Mouse (Mus musculus) testis, adult 2 months (tissue): ENCODE data around the gene Rab3b.

Experiments
- CTCF ChIP-seq: fragments of 200-500 bp; IDR thresholded peaks from 2 replicates; pipeline ENCODE4 v1.5.1; 2012; ENCODE audit warnings: low read depth, mild to moderate bottlenecking, inconsistent platforms, low read length, moderate library complexity; ENCODE audit not compliant: control insufficient read depth, insufficient read depth, insufficient replicate concordance
- POLR2A ChIP-seq: fragments of 200-500 bp; IDR thresholded peaks from 2 replicates; pipeline ENCODE4 v1.6.1; 2012; ENCODE audit warnings: low read depth, mild to moderate bottlenecking, inconsistent platforms, low read length, moderate library complexity; ENCODE audit not compliant: control insufficient read depth

DNA sequence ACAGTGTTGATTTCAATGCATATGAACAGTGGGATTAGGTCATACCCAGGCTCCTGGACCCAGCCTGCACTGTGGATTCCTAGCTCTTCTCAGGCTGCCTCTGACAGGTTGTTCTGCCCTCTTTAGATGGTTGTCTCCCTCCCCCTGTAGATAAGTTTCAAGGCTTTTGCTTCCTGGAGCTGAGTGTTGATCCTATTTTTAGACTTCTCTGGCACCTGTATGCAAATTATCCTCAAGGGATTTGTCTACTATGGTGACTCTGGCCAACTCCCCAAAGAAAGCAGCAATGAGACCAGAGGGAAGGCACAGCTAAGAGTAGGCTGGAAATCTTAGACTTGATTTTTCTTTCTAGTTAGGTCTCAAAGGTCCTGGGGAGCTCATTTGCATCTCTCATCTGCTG lies 28.6 kb downstream of the Rab3b start:
- TF ChIP-seq POLR2A (no peak), CTCF (no peak)
